Mouse (Mus musculus): ENCODE measurements at regions not wholly inside any gene's neighbourhood (a gene's known extent, or its start where the extent isn't known, plus 50 kb on each side); places are given as distances from the start of the nearest gene placed in this dataset.
"Not testable (repeated sequence)": the region's sequence is repeated elsewhere in the genome, so short reads cannot be mapped to it uniquely, and the experiment has no call there.

DNA sequence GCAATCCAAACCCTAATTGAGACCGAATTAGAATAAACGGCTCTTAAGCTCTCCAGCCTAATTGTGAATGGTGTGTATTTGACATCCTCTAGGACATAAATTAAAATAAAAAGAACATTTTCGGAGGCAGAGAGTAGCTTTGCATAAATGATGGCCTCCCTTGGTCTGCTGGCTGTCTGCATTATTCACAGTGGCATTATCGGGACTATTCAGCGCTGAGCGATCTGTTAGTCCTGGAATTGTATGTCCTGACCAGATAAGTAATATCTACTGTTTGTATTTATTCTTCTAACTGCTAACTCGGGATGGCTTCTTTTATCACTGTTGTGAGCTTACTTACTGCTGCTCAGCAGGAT, 299.6 kb downstream of the Chl1 start:
- DNase-seq (ENCODE audit: low spot score), result no peak

DNA sequence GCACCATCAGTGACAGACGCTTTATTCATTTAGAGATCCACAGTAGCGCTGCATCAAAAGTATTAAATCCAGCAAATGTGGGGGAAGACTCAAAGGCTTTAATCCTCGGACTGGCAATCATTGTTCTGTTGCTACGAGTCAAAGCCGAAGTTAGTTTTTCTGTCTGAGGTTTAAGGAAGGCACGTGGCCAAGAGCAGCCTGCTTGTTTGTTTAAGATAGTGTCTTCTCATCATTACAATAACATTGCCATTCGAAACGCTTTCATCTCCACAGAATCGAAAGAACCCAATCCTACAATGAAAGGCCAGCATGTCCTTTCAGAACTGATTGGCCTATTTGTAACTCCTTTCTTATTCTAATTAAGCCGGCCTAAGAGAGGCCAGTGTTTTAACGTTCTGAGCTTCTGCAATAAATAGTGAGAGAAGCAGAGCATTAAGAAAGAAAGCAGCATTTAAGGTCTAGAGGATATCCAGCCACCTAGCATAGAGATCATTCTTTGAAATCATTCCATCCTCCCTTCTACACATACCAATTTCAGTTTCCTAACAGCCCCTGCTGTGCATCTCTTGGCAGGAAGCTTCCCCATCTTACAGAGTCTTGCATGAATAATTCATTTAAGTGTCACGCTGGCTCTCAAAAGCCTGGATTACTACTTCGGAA, 300.1 kb downstream of the Chl1 start:
- no peak for DNase-seq (ENCODE audit: low spot score)

DNA sequence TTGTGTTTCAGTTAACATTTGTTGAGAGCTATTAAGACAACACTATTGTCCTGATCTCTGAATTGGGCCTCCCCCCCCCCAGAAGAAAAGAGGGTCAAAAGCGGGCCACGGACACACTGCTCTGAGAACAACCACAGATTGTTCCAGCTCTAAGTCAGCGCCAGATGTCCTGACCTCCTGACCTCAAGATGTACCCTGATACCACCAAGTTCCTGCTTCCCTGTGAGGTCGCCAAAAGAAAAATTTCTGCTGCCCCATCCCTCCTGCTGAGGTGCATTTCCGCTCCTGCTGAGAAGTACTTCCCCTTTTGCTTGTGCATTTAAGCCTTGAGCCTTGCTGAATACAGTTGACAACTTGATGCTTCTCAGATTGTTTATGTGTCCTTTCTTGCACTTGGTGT, 306.0 kb downstream of the Chl1 start:
- DNase-seq (ENCODE audit: low spot score), result not testable (repeated sequence)

DNA sequence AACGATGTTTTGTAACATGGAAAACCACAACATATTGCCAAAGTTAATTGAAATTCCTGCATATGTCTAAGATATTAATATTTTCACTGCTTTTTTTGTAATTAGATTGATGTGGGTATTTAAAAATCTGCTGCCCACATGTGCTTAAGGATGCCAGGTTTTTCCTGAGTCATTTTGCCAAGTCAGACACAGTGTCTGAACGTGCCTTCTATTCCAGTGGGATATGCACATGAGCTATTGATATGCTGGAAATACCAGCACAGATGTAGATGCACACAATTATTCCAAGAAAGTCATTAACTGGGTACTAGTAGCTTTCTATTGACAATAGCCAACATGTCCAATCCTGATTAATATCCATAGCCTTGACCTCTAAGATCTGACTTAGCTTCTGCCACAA, 315.7 kb downstream of the Chl1 start:
- DNase-seq (ENCODE audit: low spot score), result no peak

DNA sequence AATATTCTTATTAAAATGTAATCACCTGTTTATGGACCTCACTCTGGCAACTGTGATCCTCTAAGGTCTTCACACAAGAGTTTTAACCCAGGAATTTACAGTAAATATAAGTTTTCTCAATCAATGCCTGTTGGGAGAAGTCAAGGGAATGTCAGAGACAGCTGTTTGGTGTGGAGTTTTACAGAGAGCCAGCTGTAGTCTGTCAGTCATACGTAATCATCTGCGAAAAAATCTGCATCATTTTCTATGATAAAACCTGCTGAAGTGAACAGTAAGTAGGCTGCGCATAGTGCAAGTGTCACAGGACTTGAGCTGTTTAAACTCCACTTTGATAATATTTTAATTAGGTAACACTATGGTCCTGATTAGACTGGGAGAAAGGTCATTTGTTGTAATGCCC, 317.2 kb downstream of the Chl1 start:
- DNase-seq (ENCODE audit: low spot score), result no peak

DNA sequence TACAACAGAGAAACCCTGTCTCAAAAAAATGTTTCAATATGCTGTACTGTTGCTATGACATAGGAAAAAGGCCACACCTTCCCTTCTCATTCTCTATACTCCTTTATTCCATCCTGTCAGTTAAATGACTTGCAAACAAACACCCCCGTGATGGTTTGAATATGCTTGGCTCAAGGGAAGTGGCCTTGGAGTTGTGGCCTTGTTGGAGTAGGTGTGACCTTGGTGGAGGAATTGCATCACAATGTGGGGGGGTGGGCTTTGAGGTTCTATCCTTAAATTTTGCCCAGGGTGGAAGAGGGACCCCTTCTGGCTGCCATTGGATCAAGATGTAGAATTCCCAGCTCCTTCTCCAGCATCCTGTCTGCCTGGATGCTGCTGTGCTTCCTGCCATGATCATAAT, 318.5 kb downstream of the Chl1 start:
- DNase-seq (ENCODE audit: low spot score), result no peak

DNA sequence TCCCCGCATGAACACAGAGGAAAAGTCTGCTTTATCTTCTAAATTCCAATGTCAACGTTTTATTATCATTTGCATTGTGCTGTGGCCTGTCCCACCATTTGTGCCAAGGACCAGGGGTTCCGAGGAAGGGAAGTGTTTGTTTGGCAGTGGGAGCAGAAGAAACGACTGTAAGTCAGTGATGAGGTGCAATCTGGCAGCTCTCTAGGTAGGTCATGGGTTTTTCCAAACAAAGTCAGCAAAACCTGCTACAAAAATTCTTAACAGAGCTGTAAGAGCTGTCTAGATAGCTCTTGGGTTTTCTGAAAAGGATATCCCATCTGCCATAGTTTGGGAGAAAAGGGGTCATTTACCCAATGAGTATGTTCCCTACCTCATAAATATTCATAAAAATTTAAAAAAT, 321.9 kb downstream of the Chl1 start:
- DNase-seq (ENCODE audit: low spot score), result no peak

DNA sequence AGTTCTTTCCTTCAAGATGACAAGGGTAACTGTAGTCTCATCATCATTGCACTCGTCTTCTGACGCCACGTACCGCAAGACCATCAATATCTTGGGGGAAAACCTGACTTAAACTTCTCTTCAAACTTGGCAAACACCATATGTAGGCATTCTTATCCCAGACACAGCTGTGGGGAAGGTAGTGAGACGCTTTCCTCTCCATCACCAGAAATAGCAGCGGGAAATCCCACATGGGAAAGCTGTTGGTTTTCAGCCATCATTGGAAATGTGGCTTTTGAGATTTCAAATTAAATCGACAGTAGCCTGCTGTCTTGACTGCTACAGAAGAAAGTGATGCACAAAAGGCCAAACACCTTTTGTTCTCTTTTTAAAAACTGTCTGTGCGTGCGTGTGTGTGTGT, 322.4 kb downstream of the Chl1 start:
- no peak for DNase-seq (ENCODE audit: low spot score)

DNA sequence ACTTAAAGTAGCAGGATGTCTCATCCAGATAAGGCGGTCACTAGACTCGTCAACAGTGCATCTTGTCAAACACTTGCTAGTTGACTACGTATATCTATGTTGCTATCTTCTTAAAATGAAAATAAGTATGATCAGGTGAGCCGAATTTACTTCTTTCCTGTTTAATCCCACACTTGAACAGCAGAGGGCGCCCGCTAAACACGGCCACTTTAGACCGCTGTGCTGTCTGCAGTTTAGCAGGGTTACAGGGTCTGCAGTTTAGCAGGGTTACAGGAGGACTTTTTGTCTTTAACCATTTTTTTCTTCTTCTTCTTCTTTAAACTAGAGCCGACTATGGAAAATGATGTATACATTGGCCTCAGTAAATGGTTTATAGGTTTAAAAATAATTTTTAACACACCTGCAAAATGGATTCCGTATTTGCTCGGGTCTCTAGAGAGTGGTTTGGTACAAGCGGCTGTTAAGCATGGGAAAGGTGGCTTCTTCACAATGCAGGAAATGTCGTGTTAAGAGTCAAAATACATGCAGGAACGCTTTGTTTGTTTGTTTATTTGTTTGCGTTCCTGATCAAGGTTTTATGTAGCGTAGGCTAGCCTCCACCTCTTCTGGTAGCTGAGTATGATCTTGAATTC, 323.2 kb downstream of the Chl1 start:
- DNase-seq (ENCODE audit: low spot score), result peak; percentile 9

DNA sequence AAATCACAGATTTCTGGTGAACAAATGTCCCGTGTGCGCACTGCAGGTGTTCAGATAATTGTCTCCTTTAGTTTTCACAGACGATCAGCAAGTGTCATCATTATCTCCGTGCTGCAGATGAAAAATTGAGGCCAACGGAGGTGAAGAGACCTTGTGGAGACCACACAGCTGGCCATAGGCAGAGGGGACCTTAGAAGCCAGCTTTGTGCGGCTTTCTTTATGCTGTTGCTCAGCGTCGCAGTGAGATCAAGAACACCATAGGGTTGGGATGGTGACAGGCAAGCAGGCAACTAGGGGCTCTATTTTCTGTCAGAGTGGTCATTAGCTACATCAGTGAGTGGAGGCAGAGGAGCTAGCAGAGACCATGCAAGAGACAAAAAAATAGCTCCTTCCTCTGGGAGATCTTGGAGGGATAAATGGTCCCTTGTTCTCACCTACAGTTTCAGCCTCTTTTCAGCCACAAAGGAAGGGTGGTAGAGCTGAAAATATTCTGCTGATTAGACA, 324.4 kb downstream of the Chl1 start:
- DNase-seq (ENCODE audit: low spot score), result no peak

DNA sequence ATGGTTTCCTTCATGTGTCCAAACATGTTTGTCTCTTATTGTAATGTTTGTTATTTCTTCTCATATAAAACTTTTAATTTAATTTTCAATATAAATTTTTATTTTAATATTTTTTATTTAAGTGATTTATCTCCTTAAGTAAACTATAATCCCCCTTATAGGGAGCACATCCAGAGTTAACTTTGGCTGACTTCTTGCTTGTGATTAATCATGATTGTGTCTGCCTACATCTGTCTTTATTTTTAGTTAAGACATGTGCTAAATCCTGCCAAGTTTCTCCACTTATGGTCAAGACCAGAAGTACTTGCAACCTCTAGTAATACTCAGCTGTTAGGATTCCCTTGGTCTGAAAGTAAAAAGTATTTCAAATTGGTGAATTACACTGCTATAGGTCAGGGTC, 349.4 kb downstream of the Chl1 start:
- no peak for DNase-seq (ENCODE audit: low spot score)

DNA sequence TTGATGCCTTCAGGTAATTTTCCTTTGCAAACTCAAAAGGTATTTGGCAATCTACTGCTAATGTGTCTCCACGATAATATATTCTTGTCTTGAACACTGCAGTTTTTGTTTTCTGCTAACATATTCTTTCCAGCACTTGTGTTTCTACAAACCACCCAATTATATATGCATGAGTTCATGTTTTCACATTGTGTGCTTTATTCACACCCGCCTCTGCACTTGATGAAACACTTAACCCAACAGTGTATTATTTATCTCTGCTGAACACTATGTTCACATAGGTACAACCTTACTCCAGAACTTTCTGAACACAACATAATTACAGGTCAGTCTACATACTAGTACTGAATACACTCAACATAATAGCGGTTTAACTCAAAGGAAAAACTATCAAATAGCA, 383.1 kb downstream of the Chl1 start:
- no peak for DNase-seq (ENCODE audit: low spot score)

DNA sequence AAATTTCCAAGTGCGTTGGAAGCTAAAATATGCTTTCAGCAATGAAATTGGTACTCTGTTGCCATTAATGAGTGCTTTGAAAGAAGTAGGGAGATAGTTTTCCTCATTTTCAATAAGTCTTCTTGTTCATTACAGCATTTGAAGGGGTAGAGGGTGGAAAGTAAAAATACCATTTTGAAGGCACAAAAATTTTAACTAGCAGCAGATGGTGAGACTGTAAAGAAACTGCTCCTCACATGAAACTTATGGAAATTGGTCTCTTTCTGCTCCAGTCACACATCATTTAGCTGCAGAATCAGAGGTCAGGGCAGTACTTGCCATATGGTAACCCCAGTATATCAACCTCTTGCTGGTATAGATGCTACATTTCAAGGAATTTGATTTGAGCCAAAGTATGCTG, 414.1 kb downstream of the Chl1 start:
- DNase-seq (ENCODE audit: low spot score), result no peak

DNA sequence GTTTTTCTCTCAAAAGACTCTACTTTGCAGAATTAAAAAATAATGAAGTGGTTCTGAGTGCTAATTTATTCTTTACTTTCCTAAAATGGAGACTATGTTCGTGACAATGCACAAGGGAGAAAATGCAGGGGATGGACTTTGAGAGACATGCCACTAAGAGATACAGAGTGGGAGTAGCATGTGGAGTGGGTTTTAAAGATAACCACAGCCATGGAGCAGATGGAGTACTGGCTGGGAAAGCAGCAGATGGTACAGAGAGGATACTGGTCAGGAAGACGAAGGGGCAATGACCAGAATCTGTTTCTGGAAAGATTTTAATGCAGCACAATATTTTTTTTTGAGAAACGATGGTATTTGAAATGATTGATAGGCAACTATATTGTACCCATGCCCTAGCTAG, 416.7 kb downstream of the Chl1 start:
- no peak for DNase-seq (ENCODE audit: low spot score)

DNA sequence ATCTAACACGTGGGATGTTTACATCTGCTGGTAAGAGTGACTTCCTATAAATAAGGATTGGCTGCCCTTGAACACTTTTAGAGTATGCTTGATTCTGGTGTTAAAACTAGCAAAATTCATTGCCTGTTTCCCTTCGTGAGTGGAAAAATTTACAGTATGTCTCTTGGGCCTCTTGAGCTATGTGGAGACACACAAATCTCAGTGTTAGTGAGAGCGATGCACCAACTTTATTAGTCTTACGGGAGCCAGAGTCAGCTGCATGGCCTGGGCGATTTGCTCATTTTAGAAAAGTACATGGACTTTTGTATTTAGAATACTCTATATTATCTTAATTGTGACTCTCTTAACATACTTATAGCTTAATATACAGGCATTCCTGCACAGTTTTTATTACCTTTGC, 430.0 kb downstream of the Chl1 start:
- no peak for DNase-seq (ENCODE audit: low spot score)

DNA sequence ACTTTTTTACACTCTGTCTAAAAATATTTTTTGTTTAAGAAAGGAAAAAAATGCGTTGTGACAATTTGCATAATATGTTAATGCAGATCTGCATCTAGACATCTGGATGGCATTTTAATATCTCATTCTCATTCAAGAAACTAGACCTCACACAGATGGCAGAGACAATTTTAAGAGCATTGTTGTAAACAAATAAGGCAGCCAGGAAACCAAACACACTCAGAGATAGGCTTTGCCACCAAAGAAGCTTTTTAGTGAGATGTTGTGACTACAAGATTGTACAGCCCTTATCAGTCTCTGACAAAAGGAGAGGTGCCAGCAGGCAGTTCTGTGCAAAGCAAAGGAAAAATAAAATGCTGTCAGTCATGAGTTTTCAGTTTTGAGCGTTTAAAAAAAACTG, 434.0 kb downstream of the Chl1 start:
- DNase-seq (ENCODE audit: low spot score), result no peak

DNA sequence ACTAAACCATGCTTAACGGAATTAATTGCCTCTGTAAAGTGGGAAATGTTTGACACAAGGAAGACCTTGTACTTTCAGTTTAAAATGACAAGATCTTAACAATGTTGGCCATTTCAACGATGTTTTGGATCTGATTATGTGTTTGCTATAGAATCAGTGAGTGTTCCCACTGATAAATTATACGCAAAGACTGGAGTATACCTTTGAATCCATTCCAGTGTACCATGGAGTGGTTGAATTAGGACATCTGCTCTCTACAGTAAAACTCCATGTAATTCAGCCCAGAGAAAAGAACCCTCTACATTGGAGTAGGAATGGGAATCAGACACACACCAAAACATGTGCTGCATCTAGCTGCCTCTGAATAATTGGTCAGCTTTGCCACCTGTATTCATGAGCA, 437.1 kb downstream of the Chl1 start:
- no peak for DNase-seq (ENCODE audit: low spot score)

DNA sequence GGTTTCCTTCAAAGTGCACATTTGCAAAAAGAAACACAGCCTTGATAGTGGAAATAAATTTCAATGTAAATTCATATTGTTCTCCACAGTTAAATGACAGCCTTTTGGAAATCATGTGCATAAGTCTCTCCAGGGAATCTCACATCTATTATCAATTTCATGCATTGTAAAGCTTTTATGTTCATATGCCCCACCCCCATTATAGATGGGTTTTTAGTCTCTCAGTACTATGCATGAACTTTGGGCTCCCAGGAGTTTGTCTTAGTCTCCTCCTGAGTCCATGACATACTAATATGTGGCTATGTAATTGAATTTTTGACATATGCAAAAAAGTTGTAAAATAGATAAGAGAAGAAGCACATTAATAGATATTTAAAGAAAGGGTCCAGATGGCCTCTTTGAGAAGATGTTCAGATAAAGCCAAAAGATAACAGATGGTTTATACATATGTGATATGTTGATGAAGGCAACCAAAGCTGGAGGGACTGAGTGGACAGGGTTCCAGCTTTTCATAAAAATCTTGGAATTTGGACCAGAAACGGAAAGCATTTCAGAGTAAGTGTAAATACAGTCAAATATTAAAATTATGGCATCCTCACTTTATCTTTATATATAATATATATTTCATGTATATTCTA, 442.9 kb downstream of the Chl1 start:
- no peak for DNase-seq (ENCODE audit: low spot score)

DNA sequence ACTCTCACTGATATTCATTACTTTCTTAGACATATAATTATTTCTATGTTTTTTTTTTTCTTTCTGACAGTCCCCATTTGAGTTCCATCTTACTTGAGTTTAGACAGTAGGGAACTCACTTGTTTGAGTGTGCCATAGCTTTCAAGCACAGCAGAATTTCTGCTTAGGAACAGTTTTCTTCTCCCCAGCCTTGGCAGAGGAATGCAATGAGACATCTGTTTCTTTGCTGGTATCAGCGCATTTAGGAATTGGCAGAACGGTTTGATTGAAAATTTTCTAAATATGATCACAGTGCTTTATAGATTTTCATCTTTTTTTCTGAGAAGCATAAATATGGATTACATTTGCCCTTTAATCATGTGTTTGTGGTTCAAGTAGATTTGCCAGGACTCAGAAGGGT, 448.6 kb downstream of the Chl1 start:
- no peak for DNase-seq (ENCODE audit: low spot score)

DNA sequence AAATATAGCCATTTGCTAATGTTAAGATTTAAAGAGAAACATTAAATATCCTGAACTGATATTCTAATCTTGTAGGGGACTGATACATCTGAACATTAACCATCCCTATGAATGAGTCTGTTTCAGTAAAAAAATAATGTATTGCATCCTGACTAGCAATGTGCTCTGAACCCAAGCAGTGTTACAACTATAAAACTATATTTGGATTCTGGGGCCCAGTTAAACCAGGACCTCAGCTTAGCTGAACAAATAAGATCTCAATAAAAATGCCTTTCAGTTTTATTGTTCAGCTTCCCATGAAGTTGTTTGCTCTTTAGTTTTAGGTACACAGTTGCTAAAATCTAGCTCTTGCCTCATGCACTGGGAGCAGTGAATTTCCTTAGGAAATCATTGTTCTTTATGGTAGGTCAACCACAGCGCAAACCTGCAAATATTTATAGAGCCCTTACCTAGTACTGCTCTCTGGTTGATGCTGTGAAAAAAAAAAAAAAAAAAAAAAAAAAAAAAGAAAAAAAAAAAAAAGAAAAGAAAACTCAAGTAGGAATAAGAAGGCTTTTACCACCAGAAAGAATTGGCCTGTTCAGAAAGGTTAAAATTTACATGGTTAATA, 457.5 kb downstream of the Chl1 start:
- no peak for DNase-seq (ENCODE audit: low spot score)

DNA sequence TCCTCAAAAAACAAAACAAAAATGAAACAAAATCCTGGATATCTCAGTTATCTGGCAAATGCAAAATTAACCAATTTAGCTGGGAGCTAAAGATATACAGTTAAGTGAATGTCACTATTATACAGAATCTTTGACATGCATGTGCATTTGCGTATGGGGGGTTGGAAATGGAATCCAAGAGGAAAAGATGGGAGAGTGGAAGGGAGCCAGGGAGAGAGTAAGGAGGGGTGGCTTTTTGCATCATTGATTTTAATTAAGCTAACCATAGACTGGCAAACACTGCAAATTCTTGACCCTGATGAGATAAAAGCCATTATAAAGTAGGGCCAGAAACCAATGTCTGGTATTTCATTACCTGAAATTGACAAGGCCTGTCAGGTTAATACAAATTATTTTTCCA, 488.8 kb downstream of the Chl1 start:
- no peak for DNase-seq (ENCODE audit: low spot score)

DNA sequence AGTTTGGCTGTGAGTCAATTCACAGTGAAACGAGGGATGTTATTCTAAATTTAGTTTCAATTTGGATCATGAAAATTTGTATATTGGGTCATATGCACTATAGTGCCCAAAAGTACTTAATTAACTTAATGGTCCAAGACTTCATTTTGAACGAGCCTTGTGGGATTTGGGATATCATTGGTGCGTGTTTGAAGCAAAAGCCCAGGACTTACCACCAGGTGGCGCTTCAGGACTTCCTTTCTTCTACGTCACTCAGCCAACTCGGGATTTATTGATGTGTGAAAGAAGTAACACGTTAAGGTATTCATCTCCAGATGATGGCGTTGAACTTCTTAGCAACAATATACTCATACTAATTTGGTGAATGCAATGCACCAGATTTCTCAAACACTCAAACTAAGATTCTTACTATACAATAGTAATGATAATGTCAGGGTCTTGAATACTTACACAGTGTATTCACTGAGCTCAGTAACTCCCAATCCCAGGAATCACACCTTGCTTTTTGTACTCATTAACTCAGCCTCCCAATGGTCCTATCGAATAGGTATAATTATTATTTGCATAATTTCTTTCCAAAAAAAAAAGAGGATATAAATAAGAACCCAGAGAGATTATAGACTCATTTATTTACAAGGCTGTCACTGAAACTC, 464.0 kb upstream of the Cntn6 start:
- DNase-seq (ENCODE audit: low spot score), result peak; percentile 54

DNA sequence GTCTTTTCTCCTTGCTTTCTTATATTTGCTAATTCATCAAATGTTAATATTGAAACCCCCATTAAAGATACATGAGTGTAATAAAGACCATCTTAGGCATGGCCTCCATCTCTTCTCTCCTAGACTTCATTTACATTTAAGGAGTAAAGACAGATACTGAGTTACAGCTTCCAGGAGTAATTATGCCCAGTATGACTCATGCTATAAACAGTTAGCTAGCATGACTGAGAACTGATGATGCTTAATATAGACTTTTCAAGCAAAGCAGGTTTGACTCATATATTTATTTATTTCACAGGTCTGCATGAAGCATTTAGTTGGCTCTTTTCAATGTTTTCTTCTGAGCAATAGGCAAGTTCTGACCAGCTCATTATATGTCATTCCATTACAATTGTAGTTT, 453.7 kb upstream of the Cntn6 start:
- no peak for DNase-seq (ENCODE audit: low spot score)
